Mouse (Mus musculus) 3134 (cell line): ENCODE measurements around the gene Extl2.

Experiments
- DNase-seq: peaks from one replicate; pipeline ENCODE4 v3.0.0-alpha.2; 2011; ENCODE audit warnings: low spot score; ENCODE audit not compliant: insufficient read length; ENCODE audit errors: extremely low read depth

Extl2 gene

DNA sequence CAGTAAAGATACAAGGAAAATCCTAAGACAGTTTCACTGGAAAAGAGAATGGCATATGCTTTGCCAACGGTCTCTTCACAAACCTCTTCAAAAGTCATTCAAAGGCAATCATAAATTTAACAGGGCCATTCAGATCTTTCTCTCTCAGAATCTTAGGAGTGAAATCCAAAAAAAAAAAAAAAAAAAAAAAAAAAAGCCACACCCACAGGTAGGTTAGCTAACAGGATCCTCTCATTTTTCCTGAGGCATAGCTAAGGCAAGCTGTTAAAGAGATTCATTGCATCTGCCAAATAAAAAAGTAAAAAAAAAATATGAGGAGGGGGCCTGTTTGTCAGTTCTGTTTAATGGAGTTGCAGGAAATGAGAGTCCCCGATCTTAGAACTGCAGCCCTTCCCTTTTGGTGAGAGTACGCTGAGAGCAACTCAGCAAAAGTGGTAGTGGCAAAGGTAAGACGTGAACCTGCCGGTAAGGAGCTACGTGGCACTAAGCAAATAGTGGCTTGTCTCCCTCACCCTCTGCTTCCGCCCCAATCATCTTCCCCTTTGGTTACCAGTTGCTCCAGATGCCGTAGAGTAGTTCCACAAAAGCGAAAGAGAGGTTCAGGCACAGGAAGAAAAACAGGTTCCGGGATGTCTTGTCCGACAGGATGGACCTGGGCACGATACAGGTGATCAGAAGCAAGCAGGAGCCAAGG, 831 bp upstream of the Extl2 start:
- DNase-seq: no peak

DNA sequence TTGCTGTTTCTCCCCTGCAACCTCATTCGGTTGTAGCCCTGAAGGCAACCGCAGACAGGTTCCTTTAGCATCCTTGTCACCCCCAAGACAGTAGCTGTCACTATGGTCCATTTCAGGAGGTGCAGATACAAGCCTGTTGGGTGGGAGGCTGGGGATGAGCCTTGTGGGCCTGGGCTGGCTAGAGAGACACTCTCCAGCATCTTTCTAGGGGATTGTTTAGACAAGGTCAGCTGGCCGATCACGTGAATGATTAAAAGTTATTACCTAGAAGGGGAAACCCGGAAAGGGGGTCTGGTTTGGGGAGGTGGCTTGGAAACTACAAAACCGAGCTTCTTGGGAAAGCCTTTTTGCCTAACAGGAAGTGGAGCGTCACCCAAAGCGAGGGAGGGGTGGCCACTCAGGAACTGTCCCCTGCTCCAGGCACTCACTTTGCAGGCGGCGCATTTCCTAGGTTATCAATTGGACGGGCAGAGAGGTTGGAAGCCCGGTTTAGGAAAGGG, 729 bp downstream of the Extl2 start:
- peak; percentile 75 for DNase-seq

DNA sequence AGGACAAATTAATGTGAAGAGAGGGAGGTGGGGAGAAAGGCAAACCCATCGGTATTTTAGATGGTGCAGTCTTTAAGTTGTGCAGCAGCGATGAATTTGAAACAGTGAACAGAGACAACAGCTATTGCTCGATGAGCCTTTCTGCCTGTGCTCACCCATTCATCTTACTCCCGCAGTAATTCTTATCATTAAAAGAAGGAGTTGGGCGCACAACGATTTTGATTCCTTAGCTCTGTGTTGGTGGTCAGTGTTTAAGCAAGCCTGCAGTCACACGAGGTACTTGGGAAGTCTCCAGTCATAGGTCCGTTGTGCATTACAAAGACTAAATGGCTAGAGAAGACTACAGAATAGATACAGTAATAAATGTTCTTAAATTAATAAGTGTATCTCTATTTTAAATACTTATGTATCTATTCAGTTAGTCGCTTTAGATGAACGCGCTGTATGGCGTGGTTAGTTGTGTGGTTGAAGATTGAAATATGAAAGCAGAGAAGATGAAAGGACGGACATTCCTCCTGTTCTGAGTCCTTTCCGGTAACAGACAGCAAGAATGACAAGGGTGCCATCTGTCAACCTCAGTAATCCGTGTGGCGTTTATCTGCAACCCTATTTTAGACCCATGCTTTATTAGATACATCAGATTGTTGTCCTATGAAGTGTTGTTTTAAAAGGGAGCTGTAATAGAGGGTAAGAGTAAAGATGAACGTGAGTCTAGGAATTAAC, 2.5 kb downstream of the Extl2 start:
- DNase-seq: no peak

GRCm38 (mm10) chr3:116014901-116015300, 7.6 kb downstream of the Extl2 start:
- no peak for DNase-seq

DNA sequence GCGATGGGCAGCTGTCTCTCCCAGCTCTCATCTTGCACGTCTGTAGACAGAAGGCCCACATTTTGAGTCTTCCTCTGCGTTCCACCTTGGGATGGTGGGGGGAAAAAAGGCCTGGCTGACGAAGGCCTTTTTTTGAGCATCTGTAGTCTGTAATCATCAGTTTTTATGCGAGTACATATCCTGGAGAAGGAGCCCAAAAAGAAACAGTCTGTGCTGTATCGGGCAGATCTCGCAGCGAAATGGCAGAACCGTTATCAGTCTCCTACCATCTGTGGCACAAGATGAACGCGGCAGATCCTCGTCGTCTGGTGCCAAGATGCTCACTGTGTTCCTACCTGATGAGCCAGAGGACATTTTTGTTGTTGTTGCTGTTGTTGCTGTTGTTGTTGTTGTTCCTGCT, 8.9 kb downstream of the Extl2 start:
- DNase-seq: no peak

- DNase-seq: no peak
These were observed 11.3 kb downstream of the Extl2 start for GRCm38 (mm10) chr3:116018606-116019005.

GRCm38 (mm10) chr3:116019136-116019535, 11.9 kb downstream of the Extl2 start:
- no peak for DNase-seq

DNA sequence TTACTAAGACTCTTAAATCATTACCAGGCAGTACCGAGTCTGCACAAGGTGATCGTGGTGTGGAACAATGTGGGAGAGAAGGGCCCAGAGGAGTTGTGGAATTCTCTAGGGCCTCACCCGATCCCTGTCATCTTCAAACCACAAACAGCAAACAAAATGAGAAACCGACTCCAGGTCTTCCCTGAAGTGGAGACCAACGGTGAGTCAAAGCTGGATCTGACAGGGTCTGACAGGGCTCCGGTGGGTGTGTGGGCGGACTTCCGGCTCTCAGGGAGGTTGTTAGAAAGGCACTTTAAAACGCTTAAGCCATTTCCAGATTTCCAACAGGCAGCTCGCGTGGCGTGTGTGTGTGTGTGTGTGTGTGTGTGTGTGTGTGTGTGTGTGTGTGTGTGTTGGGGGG, 17.0 kb downstream of the Extl2 start:
- DNase-seq: no peak

DNA sequence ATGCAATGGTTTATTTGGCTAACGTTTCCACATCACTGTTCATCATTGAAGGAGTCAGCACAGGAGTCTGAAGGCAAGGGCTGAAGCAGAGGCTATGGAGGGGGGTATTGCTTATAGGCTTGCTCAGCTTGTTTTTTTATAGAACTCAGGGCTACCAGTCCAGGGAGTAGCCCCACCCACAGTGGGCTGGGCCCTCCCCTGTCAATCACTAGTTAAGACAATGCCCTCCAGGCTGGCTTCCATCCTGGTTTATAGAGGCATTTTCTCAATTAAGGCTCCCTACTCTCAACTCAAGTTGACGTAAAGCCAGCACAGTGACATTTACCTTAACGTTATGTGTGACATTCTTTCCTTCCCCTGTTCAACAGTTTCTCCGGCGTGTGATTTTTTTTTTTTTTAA, 17.4 kb downstream of the Extl2 start:
- DNase-seq: no peak

DNA sequence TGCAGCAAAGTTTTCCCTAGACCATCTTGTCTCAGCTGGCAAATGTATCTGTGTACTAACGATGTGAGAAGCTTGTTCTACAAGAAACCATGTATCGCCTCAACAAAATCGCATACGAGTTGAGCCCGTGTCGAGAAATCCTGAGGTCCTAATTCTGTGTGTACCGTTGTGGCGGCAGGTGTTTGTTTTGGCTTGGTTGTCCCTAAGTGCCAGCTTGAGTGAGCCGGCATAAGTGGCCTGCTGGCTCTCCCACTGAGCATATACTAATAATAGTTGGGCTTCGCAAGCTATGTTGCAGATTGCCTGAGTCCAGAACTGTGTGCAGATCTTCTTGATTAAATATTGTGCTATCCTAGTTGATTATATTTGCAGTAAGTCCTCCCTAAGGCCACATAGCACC, 18.4 kb downstream of the Extl2 start:
- DNase-seq: no peak

DNA sequence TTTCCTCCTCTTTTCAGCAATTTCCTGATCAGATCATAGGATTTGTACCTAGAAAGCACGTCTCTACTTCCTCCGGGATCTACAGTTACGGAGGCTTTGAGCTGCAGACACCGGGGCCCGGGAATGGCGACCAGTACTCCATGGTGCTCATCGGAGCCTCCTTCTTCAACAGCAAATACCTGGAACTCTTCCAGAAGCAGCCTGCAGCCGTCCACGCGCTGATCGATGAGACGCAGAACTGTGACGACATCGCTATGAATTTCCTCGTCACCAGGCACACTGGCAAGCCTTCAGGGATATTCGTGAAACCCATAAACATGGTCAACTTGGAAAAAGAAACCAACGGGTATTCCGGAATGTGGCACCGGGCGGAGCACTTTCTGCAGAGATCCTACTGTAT, 19.7 kb downstream of the Extl2 start:
- no peak for DNase-seq

GRCm38 (mm10) chr3:116030152-116030788, 23.0 kb downstream of the Extl2 start:
- no peak for DNase-seq

DNA sequence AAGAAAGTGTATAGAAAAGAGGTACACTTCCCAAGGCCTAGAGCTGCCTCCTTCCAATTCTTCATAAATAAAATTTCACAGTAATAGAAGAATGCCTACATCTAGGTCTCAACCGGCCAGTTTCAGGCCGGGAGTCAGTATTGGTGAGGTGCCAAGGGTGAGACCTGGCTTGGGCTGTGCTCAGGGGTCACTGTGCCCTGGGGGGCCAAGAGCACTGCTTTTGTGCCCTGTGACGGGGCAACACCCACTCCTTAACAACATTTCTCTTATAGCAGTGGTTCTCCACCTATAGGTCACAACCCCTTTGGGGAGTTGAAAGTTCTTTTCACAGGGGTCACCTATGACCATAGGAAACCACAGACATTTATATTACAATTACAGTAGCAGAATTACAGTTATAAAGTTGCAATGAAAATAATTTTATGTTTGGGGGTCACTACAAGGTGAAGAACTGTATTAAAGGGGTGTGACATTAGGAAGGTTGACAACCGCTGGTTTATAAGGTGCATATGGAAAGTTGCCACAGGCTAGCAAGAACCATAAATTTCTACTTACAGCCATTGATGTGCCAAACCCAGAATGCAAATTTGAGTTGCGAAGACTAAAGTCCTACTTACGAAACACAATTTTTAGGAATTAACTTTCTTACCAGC, 26.1 kb downstream of the Extl2 start:
- DNase-seq: no peak

GRCm38 (mm10) chr3:116033871-116034222, 26.6 kb downstream of the Extl2 start:
- peak; percentile 31 for DNase-seq

DNA sequence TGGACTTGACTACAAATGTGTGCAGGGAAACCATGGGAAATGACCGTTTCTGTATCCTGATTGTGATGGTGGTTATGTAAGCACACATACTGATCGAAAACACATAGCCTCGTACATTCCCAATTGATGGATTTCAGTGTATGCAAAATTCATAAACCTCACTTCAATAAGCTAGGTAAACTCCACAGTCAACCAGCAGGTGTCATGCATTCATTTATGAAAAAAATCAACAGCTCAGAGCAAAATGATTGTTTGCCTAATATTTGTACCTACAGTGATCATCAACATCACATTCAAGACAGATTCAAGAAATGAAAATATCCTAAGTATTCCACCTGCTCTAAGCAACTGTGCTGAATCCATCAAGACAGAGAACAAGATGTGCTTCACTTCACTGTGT, 33.5 kb downstream of the Extl2 start:
- DNase-seq: no peak

GRCm38 (mm10) chr3:116046000-116046399, 38.7 kb downstream of the Extl2 start:
- no peak for DNase-seq

DNA sequence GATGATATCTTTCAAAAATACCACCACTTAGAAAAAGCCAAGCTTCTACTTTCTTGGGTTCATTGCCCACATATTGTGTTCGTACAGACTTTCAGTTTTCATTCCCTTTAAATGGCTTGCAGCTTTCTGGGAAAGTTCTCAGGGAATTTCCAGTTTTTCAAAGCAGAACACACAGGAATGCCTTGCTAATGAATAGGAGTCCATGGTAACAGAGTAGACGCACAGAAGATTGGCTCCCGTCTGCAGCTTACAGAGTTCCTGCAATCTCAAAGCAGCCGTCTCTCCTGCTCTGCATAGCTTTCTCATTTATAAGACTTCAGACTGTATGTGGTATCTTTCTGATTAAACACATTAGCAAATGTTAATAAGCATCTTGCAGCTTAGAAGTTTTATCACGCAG, 39.8 kb downstream of the Extl2 start:
- DNase-seq: no peak

- no peak for DNase-seq
These were observed 49.8 kb downstream of the Extl2 start for GRCm38 (mm10) chr3:116057078-116057477.

DNA sequence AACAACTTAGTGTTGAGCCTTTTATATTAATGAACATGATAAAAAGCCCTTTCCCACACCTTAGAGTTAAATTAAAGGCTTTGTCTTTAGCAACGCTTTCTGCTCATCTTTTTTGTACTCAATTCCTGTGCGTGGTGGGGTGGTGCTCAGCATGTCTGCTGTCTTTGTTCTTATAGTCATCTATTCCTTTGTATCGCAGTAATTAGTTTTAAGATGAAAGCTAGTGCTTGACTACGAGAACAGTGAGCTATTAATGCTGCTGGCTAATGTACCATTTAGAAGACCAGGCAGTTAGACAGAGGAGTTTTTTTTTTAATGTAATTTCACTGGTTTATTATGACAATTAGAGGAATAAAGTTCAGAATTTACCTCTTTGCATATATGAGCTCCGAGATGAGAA, 53.1 kb downstream of the Extl2 start:
- no peak for DNase-seq

GRCm38 (mm10) chr3:116062141-116062540, 54.9 kb downstream of the Extl2 start:
- DNase-seq: peak; percentile 7

GRCm38 (mm10) chr3:116072584-116072983, 65.3 kb downstream of the Extl2 start:
- no peak for DNase-seq
